Mouse (Mus musculus): Measurements from ENCODE around the gene Bub1b.

DNA sequence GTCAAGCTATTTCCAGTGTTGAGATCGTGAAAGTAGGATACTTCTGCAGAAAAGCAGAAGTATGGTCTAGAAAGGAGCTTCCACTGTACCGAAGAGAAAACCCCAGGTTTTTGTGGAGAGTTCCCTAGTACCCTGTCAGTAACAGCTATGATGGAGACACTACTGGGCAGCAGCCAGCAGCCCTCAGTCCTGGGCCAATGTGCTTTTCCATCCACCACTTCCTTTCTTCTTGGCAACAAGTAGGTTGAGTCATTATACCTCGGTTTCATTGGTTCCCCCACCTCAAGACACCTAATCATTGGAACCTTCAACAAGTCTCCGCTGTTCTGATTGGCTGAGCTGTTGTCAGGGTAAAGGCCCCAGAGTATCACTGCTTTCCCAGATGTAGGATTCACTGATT is 6.9 kb upstream of the Bub1b start:
- no peak for TF ChIP-seq CHD2 (IDR thresholded peaks at IDR 0.05; ENCODE audit: low read depth, low read length)
- no peak for TF ChIP-seq MAFK (IDR thresholded peaks at IDR 0.05; ENCODE audit: insufficient read depth, low read depth, low read length)
- TF ChIP-seq HCFC1 (IDR thresholded peaks at IDR 0.05; ENCODE audit: borderline replicate concordance, insufficient read depth, low read length) = no peak
